Mouse (Mus musculus) kidney, postnatal 10 days (tissue): ENCODE measurements around the gene Dnmt3b.

Experiments used
- DNase-seq: peaks from one replicate; pipeline ENCODE4 v3.0.0; 2021; ENCODE audit warnings: mixed read lengths

Gene Dnmt3b

DNA sequence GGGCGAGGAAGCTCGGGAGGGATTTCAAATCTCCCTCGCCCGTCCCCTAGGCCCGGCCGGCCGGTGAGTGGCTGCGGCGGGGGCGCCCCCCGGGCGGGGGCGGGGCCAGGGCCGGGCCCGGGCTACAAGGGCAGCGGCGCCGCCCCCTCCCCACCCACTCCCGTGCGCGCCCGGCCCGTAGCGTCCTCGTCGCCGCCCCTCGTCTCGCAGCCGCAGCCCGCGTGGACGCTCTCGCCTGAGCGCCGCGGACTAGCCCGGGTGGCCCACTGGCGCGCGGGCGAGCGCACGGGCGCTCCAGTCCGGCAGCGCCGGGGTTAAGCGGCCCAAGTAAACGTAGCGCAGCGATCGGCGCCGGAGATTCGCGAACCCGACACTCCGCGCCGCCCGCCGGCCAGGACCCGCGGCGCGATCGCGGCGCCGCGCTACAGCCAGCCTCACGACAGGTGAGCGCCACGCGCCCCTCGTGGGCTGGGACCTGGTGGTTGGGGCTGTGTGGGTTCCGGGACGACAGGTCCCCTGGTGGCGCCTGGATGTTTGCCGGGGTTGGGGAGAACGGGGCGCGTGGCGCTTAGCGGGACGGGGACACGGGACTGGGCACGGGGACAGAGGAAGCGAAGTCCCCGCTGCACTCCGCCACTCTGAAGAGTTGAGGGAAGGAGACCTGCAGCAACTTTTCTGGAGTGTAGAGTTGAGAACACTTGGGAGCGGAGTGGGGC is at the start of gene Dnmt3b:
Gene Dnmt3b, plus strand, starts transcription at position 153 of the 716 bp plus-strand sequence.
- DNase-seq, result peak; percentile 83

DNA sequence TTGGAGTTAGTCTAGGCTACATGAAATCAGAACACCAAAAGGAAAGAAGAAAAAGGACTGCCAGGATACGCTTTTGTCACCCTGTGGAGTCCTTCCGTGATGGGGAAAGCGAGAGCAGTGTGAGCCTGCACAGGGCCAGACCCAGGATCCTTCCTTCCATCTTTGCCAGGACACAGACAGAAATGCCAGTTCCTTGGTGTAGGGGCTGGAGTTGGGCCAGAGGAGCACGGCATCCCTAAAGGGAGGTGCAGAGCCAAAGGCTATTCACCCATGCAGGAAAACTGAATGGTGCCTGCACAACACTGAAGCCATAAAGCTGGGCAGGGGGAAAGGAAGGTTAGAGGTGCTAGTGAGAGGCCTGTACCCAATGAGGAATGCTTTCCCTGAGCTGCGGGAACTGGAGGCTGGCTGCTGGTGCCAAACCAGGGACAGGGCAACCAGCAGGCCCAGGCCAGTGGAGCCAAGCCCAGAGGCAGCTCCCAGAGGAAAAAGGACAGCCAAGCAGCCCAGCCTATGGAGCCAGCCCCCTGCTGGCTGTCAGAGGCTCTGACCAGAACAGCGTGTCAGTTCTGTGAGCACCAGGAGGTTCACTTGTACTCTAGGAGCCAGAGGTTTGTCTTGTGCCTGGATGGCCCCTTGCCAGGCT is 49.1 kb upstream of the Dnmt3b start:
- DNase-seq, result peak; percentile 88

DNA sequence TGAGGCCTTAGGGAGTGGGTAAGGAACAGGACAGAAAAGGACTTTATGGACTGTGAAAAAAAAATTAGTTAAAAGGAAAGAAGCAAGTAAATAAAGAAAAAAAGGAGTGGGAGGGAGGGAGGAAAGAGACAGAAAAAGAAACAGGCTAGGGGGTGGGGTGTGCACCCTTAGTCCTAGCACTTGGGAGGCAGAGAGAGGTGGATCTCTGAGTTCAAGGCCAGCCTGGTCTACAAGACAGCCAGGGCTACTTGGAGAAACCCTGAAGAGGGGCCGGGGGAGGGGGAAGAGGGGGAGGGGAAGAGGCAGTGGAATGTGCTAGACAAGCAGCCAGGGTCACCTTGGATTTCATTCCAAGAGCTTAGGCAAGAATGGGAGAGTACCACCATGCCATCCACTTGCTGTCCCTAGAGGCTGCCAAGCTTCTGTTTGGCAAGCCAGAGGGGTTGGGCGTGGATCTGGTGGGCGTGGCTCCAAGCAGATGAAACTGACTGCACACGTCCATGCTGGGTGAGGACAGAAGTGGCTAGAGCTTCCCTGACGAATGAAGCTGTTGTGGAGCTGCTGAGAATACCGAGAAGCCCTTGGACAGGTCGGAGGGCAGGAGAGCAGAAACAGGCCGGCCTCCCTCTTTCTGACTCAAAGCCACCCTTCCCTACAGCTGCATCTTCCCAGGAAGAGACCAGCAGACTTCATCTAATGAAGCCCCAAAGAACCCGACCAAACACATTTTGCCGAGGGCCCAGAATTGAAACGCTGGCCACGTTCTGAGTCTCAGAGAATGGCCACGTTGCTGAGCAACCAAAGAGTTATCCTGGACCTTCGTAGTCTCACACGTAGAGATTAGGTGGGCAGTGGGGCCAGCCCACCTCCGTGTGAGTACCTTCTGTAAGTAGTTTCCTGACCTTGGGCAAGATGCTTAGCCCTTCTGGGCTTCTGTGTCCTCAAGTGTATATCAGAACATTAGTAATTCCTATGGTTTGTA is 48.3 kb upstream of the Dnmt3b start:
- peak; percentile 60 for DNase-seq

DNA sequence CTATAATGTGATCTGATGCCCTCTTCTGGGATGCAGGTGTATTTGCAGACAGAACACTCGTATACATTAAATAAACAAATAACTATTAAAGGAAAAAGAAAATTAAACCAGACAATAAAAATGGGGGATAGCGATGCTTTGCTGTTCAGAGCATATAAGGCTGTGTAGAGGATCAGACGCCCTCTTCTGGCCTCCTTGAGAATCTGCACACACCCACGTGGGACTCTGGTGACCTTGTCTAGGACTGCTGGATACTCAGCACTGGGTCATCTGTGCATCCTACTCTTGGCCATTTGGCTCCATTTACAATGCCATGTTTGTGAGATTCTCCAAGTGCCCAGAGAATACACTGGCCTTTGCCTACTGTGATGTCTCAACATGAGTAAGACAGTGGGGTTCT is 45.5 kb upstream of the Dnmt3b start:
- no peak for DNase-seq

DNA sequence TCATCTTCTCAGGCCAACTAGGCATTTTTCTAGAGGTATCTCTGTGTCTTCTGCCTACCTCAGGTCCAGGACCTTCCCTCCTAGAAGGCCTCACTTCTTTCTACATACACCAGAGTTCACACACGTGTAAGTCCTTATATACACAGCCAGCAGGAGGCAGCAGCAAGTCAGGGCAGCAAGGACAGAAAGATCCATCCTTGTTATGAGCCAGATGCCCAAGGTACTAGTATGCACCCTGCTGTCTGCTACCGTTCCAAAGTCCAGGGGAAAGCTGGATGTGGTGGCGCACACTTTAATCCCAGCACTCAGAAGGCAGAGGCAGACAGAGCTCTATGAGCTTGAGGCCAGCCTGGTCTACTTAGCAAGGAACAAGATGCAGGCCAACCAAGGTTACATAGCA is 42.8 kb upstream of the Dnmt3b start:
- peak; percentile 37 for DNase-seq

DNA sequence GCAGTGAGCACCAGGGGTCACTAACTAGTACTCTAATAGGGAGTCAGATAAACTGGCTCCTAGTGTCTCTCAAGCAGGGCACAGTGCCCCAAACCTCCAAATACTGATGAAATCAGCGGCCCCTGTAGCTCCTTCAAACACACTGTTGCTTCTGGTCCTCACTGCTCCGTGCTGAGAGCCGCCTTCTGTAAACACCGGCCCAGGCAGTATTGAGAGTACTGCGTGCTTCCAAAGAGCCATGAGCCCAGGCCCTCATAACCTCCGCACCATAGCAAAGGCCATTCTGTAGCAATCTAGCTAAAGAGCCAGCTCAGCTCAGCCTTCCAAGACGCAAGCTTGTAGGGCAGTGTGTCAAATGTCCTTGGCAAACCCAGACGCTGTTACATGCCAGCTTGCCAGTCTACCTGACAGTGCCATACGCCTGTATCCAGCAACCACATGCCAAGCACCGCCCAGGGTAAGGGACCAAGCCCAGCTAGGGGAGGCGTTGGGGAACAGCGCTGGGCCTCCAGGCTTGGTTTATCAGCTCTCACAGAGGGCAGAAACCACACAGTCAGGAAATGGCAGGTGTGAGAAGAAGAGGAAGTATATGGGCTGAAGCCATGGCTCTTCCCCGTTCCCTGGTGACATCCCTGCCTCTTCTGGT is 41.3 kb upstream of the Dnmt3b start:
- DNase-seq, result no peak

DNA sequence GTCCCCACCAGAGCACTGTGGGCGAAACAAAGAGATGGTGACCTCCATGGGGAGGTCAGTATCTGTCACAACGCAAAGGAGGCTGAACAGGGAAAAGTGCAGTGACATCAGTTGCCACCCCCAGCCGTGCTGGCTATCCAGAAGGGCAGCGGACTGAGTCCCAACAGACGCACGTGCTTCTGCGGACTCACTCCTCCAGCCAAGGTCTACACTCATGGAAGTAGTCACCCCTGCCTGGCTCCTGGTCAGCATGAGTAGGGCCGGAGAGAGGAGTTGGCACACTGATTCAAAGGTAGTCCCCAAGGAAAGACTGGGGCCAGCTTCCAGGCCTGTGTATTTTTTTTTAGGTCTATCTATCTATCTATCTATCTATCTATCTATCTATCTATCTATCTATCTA is 40.2 kb upstream of the Dnmt3b start:
- DNase-seq, result peak; percentile 47

DNA sequence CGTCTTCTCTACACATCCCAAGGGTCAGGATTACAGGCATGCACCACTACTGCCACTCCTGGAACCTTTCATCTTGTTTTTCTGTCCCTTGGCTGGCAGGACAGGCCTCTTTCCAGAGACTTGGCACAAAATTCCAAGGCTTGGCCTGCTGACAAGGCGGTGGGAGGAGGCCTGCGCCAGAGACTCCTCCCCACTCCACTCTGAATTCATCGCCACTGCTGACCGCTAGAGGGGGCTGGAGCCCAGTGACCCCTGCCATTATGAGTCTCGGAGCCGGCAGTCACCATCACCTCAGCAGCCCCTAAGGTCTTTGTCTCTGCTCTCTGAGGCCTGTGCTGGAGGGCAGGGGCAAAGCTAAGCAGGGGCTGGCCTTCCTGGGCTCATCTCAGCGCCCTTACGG is 39.7 kb upstream of the Dnmt3b start:
- peak; percentile 93 for DNase-seq

DNA sequence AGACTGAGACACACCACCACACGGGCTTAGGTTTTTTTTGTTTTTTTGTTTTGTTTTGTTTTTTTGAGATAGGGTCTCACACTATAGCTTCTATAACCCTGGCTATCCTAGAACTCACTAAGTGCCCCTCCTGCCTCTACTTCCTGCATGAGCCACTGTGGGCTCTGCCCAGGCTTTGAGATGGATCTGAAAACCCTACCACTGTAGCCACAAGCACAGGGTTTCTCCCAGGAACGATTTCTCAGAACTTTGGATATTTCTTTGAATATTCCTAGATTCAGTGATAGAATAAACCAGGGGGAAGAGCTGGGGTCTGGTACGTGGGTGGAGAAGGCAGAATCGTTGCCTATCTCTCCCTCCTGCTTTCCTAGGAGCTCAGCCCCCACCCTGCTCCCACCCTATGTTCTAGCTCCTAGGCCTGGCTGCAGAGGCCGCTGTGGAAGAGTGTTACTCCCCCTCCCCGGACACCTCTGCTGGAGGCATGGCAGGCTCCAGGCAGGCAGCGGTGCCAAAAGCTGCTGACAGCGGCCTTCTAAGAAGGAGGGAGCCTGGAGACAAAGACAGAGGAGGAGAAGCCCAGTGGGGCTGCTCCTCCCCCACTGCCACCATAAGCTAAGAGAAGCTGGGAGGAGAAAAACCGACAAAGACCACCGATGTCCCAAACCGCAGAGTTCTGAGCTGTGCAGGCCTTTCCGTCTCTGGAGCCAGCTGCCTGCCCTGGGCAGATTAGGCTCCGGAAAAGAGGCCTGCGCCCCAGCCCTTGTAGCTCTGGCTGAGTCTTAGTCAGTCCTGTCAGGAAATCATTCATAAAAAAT is 38.6 kb upstream of the Dnmt3b start:
- DNase-seq, result peak; percentile 57

DNA sequence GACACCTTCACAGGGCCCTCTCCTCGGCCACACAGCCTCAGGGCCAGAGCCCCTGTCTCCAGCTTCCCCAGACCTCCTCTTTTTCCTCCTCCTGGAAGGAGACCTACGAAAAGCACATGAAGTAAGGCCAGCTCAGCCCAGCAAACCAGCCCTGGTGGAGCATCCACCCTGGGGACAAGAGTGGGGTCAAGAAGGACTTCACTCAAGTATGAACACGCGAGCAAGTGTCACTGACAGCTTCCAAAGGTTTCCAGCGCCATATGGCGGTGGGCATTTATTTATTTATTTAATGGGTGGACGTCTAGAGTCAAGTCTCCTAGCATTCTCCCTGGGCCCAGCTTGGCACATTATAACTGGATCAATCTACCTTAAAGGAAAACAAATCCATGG is 38.0 kb upstream of the Dnmt3b start:
- DNase-seq, result no peak

DNA sequence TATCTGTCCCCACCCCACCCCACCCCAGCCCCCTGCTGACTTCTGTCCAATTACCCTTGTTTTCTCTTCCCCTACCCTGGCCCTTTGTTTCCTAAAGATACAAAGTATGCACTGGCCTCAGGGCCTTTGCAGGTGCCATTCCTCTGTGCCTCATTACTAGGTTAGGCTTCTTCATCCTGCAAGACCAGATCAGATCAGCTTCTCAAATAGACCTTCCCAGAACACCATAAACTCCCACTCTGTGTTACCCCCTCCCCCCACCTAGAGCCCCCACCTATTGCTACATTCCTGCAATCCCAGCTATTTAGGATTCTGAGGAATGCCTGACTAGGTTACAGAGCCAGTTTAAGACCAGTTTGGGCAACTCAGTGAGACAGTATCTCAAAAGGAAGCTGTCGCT is 37.5 kb upstream of the Dnmt3b start:
- no peak for DNase-seq

DNA sequence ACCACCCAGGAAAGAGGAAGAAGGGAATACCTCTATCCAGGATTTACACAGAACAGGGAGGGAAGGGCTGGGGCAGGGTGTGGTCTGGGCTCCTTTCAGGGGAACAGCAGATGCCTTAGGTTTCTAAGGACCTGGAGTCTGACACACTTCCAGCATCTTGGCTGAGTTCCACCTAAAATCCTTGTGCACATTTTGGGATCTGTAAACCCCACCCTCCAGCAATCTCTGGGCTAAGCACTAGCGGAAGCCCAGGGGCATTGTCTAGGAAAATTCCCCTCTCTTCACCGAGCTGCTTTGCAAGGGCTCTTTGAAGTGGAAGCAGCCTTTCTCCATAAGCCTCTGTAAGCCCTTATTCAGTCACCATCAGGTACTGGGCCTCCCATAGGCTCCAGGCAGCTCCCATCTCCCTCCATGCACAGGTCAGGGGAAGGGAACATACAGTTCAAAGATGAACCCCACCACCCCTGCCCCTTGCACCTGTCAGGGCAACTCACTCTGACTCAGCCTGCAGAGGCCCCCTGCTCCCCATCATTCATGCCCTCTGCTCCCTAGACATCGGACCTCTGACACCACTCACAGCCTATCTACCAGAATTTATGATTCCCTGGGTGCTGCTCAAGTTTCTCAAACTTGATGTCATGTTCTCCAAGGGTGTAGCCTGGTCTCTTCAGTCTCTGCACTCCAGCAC is 36.5 kb upstream of the Dnmt3b start:
- peak; percentile 43 for DNase-seq

DNA sequence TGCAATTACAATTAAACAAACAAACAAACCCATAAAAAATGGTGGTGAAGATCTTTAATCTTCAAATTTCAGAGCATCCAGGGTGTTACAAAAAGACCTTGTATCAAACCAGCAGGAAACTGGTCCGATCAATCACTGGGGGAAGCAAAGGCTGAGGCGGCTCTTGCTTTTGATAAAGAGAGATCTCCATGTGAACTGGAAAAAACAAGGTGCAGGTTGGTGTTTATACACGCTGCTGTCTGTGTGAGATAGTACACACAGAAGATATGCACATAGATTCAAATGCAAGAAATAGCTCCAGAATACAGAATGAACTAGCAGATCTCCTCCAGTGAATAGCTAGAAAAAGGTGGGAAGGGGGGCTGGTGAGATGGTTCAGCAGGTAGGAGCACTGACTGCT is 32.4 kb upstream of the Dnmt3b start:
- no peak for DNase-seq

DNA sequence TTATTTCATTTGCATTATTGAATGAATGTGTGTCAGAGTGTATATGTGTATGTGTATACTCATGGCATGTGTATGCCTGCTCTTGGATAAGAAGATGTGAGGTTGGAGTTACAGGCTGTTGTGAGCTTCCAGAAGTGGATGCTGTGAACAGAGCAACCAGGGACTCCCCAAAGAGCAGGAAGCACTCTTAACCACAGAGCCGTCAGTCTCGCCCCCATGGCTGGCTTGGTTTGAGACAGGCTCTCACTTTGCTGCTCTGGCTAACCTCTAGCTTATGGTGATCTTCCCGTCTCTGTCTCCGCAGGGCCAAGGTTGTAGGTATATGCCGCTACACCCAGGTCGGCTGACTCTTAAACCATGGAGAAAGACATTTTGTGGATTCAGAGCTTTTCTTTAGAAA is 30.8 kb upstream of the Dnmt3b start:
- DNase-seq, result no peak

DNA sequence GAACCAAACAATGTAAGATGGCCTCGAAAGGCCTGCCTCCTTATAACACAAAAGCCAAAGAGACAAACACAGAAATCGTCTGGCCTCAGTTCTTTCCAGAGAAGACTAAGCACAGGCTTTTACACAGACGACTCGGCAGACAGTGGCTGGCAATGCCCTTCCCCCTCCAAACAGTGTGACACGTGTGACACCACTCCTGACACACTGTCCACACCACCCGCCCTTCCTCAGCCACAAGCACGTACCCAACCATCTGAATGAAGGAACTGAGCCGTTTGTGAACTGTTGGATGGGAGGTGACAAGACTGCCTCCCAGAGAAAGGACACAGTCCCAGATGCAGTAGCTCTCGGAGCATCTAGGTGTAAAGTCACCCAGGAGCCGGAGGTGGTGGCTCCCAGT is 30.4 kb upstream of the Dnmt3b start:
- DNase-seq, result no peak

DNA sequence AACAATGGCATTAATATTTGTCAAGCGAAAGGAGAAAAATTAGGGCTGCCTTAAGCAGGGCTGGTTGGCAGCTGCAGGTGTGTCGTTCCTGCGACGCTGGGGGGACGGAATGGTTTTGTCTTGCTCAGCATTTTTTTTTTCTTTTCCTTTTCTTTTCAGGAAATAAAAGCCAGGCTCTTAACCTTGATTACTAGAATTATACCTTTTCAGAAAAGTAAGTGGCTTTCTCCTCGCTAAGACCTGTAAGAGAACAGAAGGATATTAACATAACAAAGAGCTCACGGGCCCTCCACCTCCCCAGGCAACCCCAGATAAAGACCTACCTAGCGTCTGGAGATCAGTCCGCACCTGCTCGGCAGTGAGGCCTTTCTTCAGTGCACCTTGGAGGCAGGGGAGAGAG is 26.8 kb upstream of the Dnmt3b start:
- DNase-seq, result no peak

DNA sequence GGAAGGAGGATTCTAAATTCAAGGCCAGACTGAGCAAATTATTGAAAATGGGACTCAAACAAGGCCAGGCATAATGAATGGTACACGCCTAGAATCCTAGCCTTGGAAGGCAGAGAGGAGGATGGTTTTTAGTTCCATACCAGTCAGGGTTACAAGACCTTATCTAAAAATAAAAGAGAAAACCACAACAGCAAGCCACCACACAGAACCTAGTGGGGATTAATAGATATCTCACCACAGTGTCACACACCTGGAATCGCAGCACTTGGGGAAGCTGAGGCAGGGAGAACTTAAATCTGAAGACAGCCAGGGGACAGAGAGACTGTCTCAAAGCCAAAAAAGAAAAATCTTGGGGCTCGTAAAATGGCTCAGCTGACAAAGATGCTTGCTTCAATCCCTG is 18.3 kb upstream of the Dnmt3b start:
- no peak for DNase-seq

DNA sequence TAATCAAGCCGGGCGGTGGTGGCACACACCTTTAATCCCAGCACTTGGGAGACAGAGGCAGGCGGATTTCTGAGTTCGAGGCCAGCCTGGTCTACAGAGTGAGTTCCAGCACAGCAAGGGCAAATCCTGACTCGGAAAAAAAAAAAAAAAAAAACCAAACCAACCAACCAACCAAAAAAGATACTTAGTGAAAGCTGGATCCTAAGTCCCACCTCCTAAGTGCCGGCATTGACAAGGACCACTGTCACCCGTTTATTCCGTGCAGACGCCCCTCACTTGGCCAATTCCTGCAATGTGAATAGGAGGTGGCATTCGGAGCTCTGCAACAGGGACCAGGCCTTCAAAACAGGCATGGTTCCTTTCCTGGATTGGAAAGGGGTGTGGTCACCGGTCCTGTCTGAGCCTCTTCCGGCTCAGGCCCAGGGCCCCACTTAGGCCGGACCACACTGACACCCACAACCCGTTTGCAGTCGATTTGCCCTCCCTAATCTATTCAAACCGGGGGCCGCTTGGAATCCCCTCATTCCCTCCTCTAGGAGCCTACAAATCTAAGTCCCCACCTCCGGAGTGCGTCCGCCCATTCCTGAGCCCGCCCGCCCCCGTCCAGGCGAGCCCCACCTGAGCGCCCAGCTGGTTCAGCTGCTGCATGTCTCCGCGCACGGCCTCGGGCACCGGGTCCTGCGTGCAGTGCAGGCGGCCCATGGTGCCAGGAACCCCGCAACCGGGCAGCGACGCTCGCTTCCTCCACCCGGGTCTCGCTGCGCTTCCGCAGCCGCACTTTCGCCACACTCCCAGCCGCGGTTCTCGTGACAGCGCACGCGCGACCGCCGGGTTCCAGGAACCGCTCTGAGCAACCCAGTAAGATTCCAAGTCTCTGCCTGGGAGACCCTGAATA is 17.0 kb upstream of the Dnmt3b start, which contains the start of gene Commd7:
Gene Commd7, minus strand, starts transcription at position 806 of the 895 bp plus-strand sequence.
- peak; percentile 94 for DNase-seq

DNA sequence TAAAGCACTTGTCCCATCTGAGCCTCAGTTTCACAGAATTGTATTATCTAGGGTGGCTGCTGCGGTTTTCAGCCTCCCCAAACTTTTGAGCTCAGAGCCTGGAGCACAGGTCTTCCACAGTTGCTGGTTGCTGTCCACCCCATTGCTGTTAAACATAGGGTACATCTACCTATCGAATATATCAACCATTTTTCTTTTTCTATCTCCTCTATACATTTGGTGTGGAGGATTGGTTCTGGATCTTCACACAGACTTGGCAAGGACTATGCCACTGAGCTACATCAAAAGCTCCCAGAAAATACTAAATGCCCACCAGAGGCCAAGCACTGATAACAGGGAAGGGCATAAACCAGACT is 16.4 kb upstream of the Dnmt3b start:
- no peak for DNase-seq

DNA sequence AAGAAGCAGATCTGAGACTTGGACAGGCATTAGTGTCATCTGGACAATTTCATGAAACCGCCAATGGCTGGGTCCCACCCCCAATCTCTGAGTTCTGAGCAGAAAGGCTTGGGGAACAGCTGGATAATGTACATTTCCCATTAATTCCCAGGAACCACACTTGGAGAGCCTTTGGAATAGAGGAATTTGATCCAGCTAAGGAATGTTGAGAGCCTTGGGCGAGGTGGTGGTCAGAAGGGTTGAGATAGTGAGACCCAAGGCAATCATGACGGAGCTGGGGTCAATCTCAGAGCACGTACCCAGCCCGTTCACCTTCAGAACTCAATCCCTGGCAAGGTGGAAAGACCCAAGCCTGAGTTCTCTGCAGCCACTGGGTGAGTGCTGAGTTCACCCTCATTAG is 16.0 kb upstream of the Dnmt3b start:
- no peak for DNase-seq
